Mouse (Mus musculus) urinary bladder, postnatal 14 days (tissue): ENCODE data around the gene Agmat.
A peak's percentile ranks its signal among the peaks of the same experiment; 100 is the strongest.

ENCODE experiments used
- DNase-seq: peaks from one replicate; pipeline ENCODE4 v3.0.0; 2021; ENCODE audit warnings: low spot score

The Agmat gene

DNA sequence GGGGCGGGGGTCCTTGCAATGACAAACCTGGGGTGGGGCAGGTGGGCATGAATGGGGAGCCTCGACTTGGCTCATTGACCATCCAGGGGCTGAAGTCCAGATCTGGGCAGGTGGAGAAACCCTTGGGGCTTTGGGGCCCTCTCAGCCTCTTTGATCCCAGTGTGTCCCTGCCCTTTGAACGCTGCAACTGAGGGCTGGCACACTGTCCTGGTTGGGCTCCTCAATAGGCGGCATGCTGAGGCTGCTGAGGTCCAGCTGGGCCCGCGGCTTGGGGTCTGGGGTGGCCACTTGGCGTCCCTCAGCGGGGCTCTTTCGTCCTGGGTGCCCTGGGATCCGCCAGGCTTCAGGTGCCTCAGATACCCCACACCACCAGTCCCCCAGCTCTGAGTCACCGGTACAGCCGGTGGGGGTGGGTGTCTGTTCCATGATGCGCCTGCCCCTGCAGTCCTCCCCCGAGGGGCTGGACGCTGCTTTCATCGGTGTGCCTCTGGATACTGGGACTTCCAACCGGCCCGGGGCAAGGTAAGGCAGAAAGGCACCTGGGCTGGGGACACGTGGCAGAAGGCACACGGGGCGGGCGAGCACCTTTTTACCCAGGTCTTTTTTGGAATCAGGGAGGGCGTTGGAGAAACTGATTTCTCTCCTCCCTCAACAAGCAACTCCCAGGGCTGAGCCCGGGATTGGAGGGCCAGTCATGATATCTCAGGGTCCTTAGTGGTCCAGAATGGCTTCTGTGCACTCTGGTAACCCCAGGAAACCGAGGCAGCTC lies at the start of gene Agmat:
Gene Agmat (plus strand): TSS at position 95 of the 769 bp plus-strand sequence.
- no peak for DNase-seq

DNA sequence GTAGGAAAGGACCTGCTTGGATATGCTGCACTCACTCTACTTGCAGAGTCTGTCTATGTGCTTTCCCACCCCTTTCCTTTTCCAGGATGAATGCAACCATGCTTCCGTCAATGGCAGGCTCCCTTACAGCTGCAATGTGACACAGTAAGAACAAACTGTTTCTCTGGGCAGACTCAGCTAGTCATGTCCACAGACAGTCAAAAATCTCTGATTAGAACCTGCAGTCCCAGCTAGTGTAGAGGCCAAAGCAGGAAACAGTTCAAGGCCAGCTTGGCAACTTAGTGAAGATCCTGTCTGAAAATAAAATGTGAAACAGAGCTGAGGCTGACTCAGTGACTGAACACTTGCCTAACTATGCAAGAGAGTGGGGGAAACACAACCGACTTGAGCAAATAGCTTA lies 41.8 kb upstream of the Agmat start:
- DNase-seq, result no peak

DNA sequence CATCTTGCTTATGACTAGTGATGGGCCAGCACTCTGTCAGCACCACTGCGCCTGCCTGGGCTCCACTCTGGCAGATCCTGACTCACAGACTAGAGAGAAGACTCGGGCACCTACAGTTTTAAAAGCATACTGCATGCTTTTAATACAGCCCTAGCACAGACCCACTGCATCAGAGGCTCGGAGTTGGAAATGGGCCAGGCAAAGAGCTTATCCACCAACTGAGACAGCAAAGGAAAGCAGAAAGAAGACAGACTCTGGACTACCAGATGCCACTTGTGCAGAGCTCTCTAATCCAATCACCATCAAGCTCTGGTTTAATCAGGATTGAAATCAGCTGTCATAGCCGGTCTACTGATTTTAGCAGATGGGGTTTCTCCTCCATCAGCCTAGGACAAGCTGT lies 41.1 kb upstream of the Agmat start:
- no peak for DNase-seq

DNA sequence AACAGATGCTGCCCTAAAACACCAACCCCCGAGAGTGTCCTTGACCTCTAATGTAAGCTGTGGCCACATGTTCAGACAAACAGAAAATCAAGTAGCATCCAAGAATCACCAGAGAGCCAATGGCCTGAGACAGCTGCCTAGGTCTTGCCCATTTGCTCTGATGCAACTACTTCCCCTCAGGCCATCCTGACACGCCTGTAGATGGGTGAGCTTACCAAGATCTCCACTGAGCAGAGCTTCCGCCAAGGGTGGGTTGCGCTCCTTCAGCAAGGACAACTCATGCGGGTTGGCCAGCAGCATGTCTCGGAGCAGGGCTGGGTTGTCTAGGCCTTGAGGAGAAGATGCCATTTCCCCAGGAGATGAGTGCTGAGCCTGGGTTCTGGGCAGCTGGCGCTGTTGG lies 38.5 kb upstream of the Agmat start:
- no peak for DNase-seq

DNA sequence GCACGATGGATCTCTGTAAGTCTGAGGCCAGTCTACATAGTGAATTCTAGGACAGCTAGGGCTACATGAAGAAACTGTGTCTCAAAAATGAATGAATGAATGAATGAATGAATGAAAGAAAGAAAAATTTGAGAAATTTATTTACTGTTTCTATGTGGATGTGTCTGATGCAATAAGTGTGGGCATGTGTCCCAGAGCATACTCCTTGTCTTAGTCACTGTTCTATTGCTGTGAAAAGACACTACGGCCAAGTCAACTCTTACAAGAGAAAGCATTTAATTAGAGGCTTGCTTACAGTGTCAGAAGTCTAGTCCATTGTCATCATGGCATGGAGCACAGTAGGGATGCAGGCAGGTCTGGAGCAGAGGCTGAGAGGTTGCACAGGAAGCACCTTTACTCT lies 37.5 kb upstream of the Agmat start:
- DNase-seq, result no peak

DNA sequence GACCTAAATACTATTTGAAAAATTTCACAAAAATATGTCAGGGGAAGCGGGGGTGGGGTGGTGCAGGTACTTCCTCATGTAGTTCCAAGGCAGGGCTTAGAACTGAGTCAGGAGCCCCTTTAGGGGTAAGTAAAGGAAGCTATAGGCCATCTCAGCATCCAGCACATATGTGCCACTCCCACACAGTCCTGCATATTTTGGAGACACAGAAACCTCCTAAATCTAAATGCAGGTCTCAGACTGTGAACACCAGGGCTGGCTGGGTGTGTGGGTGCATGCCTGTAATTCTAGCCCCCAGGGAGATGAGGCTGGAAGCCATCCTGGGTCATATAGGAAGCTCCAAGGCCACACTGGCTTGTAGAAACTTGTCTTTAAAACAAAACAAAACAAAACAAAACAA lies 35.2 kb upstream of the Agmat start:
- DNase-seq, result no peak

DNA sequence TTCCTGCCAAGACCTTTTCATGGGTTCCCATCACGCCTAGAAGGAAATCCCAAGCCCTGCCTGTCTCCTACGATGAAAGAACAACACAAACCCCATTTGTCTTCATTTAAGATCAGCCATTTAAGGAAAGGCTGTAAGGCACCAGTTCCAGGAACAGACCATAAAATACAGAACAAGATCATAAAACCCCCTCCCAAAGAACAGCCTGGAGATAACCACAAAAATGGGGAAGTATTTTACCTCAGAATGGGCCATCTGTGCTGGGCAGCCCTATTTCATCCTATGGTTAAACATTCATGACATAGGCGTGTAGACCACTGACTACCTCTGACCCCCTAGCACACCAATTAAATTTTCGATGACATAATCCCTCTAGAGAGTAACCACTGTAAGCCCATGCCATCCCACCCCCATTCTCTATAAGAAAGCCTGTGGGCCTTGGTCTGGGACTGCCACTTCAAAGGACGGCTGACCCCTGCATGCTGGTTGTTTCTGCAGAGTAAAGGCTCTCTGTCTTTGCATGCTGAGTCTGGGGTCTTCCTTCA lies 32.8 kb upstream of the Agmat start:
- no peak for DNase-seq

DNA sequence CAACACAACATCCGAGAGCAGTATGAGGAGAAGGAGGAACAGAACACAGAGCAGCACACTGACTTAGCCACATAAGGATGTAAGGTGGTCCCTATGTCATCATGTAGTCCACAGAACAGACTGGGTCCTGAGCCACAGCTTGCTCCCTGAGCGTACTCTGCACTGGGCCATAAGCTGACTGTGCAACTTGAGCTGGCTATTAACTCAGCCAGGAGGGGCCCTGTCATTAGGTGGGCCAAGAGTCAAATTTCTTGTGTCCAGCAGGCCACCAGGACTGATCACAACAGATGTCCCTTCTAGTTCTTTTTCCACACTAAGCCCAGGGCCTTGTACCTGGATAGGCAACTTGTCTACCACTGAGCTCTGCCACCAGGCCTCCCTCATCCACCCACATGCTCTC lies 31.4 kb upstream of the Agmat start:
- no peak for DNase-seq

DNA sequence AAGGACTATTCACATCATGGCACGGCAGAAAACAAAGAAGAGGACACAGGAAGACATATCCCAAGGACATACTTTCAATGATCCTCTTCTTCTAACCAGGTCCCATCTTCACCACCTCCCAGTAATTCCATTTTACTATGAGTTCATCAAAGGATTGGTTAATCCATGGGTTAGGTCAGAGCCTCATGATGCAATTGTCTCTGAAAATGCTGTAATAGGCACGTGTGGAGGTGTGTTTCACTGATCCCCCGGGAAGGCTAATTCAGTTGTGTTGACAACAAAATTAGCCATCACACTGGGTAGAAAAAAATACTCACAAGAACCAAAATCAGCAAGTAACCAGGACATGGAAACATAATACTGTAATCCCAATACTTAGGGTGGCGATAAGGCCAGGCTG lies 28.8 kb upstream of the Agmat start:
- DNase-seq, result no peak

DNA sequence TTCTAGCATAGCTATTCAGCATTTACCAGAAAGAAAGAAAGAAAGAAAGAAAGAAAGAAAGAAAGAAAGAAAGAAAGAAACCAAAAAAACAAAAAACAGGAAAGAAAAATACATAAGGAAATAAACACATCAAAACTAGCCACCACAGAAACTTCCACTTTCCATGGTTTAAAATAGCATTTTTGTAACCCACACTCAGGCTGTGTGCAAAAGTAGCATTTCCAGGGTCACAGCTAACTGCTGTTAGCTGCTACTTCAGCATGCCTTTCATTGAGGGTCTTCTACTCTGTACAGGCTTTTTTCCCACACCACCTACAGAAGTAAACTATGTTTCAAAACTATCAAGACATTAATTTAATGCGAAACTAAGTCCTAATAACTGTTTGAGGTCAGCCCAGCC lies 27.2 kb upstream of the Agmat start:
- DNase-seq, result no peak

DNA sequence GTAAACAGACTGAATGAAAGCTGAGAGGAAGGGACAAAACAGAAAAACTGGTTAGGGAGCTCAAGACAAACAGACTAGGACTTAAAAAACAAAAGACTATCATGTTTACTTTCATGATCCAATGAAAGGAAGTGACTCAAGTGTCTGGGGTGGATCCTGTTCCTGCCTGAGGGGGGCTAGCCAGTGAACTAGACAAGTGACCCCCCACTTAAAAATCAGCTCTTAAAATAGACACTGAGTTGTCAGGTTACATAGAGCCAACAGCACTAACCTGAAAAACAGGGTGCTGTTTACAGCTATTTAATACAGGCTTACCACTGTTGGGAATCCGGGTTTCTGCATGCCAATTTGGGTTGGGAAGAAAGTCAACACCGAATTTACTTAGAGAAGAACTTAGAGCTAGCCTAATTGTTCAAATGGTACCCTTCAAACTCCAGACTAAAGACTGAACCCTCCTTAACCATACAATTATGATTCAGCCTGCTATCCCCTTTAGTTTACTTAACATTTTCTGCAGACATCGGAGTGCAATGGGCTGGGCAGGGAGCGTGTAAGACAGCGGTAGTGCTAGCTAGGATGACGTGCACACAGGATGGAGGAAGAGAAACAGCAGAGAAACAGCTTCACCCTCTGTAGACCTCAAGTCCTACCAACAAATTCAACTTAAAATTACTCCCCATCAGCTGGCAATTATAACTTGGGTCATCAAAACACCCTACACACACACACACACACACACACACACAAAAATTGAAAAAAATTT lies 25.5 kb upstream of the Agmat start:
- DNase-seq, result no peak

DNA sequence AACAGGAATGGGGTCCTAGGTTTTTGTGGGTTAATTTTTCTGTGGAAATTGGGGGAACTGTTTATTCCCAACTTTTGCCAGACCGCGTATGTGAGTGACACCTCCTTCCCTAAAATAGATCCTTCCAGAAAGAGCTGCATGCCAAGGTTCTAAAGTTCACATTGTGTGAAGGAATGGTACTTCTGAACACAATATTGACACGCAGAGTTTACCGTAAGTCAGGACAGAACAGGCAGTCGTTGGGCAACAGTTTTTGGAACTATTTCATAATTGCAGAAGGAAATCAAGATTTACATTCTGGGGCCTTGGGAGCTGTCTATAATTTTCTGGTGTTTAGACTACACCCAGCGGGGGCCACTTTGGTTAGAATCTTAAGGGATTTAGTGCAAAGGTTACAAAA lies 24.5 kb upstream of the Agmat start:
- no peak for DNase-seq

DNA sequence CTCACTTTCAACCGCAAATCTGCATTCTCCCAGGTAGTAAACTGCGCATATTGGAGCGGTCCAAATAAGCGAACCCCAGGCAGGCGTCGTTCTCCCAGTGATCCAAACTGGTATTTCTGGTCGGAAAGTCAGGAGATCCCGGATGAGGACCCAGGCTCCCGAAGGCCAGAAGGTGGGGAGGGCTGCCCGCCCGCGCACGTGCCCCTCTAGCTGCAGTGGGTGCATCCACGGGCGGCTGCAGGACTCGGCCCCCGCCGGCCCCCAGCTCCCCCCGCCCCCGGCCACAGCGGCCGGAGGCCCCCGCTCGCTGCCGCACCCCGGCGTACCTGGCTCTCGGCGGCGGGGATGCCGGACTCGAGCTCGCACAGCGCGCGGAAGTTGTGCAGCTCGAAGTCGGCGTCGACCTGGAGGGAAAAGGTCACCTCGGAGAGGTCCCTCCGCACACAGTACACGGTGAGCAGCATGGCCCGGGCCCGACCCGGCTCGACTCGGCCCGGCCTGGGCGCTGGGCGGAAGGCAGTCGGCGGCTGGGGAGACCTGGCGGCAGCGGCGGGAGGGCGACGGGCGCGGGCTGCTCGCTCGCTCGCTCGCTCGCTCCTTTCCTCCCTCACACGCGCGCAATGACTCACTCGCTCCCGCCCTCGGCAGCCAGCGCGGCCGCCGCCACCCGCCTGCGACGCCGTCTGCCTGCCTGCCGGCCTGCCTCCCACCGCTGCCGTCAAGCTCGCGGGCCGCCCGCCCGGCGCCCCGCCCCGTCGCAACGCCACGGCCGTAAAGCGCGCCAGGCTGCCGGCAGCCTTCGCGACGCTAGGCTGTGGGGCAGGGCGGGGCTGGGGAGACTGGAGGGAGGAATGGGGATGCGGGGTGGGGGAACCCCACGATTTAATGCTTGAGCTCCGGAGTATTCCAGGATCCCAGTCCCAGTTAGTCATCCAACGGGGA lies 23.5 kb upstream of the Agmat start, which contains the start of gene Ddi2:
Gene Ddi2 (minus strand): TSS at position 689 of the 942 bp plus-strand sequence.
- DNase-seq, result peak; percentile 92

DNA sequence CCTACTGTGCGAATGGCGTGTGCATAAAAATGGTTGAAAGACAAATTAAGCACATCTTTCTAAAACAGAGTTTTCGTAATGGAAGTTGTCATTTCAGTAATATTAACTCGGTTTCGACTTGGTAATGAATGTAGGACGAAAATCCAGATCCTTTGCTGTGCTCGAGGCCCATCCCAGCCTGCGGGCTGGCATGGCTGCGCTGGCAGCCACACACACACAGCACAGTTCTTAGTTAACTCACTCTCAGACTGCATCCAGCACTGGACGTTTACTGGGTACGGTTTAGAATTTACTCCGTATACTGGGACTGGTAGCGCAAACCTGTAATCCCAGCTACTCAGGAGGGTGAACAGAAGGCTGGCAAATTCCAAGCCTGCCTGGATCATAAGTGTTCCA lies 22.8 kb upstream of the Agmat start:
- DNase-seq, result no peak

DNA sequence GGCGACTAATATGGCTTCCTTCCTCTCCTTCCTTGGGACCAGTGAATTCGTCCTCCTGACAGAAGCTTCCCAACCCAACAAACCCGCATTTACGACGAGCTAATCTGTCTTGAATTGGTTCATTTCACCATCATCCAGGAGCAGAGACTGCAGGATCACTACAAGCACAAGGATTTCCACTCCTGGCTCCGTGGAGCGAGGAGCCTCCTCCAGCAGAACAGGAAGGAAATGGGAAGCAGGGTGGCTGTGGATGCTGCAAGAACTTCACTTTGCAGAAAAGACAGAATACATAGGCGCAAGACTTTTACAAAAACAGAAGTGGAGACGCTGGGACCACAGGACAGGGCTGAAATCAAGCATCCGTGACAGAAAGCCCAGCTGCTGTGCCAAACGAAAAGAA lies 21.9 kb upstream of the Agmat start:
- no peak for DNase-seq

DNA sequence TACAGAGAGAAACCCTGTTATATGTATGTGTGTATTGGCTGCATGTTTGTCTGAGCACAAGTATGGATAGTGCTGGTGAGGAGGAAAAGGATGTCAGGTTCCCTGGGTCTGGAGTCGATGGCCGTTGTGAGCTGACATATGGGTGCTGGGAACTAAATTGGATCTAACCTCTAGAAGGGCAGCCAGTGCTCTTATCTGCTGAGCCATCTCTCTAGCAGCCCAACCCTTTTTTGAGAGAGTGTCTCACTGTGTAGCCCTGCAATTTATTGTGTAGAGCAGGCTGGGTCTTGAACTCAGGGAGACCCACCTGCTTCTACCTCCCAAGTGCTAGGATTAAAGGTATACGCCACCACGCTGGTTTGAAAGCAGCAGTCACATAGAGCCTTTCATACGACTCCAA lies 21.2 kb upstream of the Agmat start:
- no peak for DNase-seq

DNA sequence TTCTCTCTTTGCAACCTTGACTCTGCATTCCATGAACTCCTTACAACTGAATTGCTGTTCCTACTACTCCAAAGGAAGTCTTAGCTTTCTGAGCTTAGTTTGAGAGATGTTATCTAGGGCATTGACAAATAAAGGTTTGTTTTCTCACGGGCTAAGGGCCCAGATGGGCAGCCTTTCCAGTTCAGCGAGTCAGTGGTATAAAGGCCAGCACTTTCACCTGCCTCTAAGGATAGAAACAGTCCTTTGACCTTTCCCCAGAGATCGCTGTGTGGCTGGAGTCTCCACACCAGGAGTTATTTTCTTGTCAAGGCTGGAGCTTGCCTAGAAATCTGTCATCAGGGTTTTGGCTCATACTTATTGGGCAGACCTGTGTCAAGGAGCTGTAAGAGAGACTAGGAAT lies 20.7 kb upstream of the Agmat start:
- DNase-seq, result peak; percentile 58

DNA sequence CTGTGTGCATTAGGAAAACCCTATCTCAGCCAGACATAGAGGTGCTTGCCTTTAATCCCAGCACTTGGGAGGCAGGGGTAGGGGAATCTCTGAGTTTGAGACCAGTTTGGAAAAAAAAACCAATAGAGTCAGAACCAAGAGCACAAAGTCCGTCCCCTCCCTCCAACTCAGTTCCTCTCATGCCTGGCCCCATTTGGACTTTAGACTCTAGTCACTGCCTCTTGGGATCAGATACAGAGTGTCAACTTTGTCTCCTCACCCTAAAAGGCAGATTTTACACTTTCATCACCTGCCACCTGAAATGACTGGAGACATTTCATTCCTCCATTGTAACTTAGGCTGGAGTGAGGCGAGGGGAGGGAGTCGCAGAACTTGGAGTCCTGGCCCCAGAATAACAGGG lies 17.2 kb upstream of the Agmat start:
- DNase-seq, result no peak

DNA sequence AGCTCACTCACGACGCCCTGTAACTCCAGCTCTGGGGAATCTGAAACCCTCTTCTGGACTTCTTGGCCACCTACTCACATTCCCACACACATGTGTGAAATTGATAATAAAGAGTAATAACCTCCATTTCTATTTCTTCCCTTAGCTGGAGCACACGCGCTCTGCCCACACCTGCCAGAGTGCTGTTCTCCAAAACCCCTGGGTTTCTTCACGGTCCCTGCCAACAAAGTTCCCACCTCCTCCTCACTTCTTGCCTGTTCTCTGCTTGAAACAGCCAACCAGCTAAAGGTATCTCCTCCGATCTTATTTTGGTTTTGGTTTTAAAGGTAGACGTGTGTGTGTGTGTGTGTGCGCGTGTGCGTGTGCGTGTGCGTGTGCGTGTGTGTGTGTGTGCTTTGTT lies 16.1 kb upstream of the Agmat start:
- no peak for DNase-seq

DNA sequence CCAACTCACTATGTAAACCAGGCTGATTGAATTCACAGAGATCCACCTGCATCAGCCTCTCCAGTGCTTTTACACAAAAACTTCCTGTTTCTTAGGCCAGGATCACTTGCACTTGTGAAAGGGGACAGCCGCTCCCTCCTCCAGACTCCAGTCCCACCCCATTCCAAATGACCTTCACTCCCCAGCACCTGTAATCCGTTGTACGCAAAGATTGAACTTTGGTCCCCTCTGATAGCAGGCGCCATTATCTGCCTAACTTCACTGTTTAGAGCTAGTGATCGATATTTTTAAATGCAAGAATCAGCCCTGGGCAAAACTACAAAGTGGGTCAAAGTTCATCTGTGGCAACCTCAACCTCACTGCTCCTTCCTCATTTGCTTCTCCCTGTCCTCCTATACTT lies 14.7 kb upstream of the Agmat start:
- no peak for DNase-seq

DNA sequence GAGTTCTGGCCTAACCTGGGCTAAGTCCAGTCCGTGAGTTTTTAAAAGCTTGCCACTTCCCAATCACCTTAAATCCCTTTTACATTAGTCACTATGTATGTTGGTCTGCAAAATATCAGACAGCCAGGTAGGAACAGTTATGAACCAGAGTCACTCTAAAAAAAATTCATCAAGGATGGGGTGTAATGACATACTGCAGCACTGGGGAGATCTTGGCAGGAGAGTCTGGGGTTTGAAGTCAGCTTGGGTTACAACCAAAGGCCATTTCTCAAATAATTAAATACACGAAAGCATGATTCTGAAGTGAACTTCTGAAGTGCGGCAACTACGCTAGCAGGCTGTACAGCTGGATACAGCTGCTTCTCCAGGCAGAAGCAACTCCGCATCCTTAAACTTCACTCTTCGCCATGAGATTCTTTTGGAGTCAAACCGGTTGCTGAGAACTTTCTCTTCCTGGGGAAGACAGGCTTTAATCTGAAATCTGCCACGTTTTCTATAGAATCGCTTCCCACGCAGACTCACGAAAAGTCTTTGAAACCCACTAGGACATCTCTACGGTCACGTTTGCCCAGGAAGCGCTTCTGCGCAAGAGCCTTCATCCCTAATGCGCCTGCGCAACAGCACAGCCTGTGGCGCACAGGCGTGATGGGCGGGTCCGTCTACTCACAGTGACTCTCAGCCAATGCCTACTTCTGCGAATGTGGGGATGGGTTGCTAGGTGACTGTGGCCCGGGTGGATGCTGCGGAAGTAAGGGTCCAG lies 11.8 kb upstream of the Agmat start:
- DNase-seq, result peak; percentile 92

DNA sequence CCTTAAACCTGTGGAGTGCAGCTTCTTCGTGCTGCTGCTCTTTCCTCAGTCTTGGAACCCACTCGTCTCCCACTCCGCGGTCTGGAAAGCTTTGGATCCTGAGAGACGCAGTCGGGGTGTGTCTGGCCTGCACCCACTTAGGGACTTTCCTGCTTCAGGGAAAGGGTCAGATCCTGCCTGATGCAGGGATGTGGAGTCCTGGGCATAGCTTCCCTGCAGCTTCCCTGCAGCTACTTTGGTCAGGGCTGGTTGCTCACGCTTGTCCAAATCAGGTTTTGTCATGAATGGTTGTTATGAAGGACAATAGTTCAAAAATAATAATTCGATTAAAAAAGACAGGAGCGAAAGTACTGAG lies 11.3 kb upstream of the Agmat start:
- DNase-seq, result no peak
